Mouse (Mus musculus) MEL (cell line): ENCODE results near the gene Hsd17b3. TPM values are rescaled to one million over a fixed set of nuclear protein-coding genes. Genes with fewer than 3 reads are reported as not detected.

ENCODE experiments used
- DNase-seq: peaks from one replicate; pipeline ENCODE4 v3.0.0; 2011; ENCODE audit warnings: low read depth, low spot score
- H3K27ac ChIP-seq: 2 replicates; pipeline ENCODE4 v1.5.1; 2012; ENCODE audit warnings: low read depth, mild to moderate bottlenecking, control low read depth, low read length, moderate library complexity; ENCODE audit not compliant: control insufficient read depth
- H3K27me3 ChIP-seq, 2 experiments: fragments of 150-350 bp in 1 of 2; sonication (generic) in 1 of 2; 2 replicates each; pipeline ENCODE4 v1.6.1; 2012; ENCODE audit warnings: low read length in 2 of 2, mild to moderate bottlenecking in 2 of 2, improper control_type of control experiment in 1 of 2, moderate library complexity in 1 of 2; ENCODE audit not compliant: insufficient read depth in 2 of 2, control insufficient read depth in 1 of 2
- H3K36me3 ChIP-seq, 2 experiments: 2 replicates each; pipeline ENCODE4 v1.6.1; 2012 to 2014; ENCODE audit warnings: low read length in 2 of 2, improper control_type of control experiment in 1 of 2, inconsistent platforms in 1 of 2, mild to moderate bottlenecking in 1 of 2; ENCODE audit not compliant: insufficient read depth in 2 of 2, control insufficient read depth in 1 of 2
- H3K4me1 ChIP-seq, 2 experiments: fragments of 150-350 bp in 1 of 2; sonication (generic) in 1 of 2; 2 replicates each; pipeline ENCODE4 v1.6.1; 2012; ENCODE audit warnings: low read length in 2 of 2, improper control_type of control experiment in 1 of 2, mild to moderate bottlenecking in 1 of 2; ENCODE audit not compliant: insufficient read depth in 2 of 2, control insufficient read depth in 1 of 2
- H3K4me3 ChIP-seq, 2 experiments: fragments of 150-350 bp in 1 of 2; sonication (generic) in 1 of 2; 2 replicates each; pipeline ENCODE4 v1.5.1; 2012; ENCODE audit warnings: low read depth in 2 of 2, low read length in 2 of 2, mild to moderate bottlenecking in 2 of 2, moderate library complexity in 2 of 2, control low read depth in 1 of 2, improper control_type of control experiment in 1 of 2; ENCODE audit not compliant: control insufficient read depth in 1 of 2, insufficient read depth in 1 of 2
- H3K79me2 ChIP-seq: 2 replicates; pipeline ENCODE4 v1.6.1; 2012; ENCODE audit warnings: mild to moderate bottlenecking, low read length, moderate library complexity; ENCODE audit not compliant: control insufficient read depth, poor library complexity, insufficient read depth
- H3K9ac ChIP-seq: 2 replicates; pipeline ENCODE4 v1.6.1; 2012; ENCODE audit warnings: low read depth, mild to moderate bottlenecking, control low read depth, low read length, moderate library complexity; ENCODE audit not compliant: control insufficient read depth, poor library complexity, severe bottlenecking
- H3K9me3 ChIP-seq: fragments of 150-350 bp; sonication (generic); replicated peaks from 2 replicates; pipeline ENCODE4 v1.6.1; 2012; ENCODE audit warnings: mild to moderate bottlenecking, low read length, improper control_type of control experiment, moderate library complexity; ENCODE audit not compliant: insufficient read depth
- BHLHE40 ChIP-seq: IDR thresholded peaks from 2 replicates; pipeline ENCODE4 v1.6.1; 2012; ENCODE audit warnings: low read depth, mild to moderate bottlenecking, inconsistent platforms, low read length, improper control_type of control experiment, borderline replicate concordance
- CHD1 ChIP-seq: IDR thresholded peaks from 2 replicates; pipeline ENCODE4 v1.6.1; 2012; ENCODE audit warnings: low read depth, mild to moderate bottlenecking, inconsistent platforms, low read length, improper control_type of control experiment
- CHD2 ChIP-seq: IDR thresholded peaks from 2 replicates; pipeline ENCODE4 v1.6.1; 2011; ENCODE audit warnings: low read length, improper control_type of control experiment
- CTCF ChIP-seq, 3 experiments: IDR thresholded peaks in 2 of 3; conservative IDR thresholded peaks in 1 of 3; 2 replicates each; pipeline ENCODE4 v1.5.1; 2011 to 2012; ENCODE audit warnings: low read length in 3 of 3, low read depth in 2 of 3, mild to moderate bottlenecking in 2 of 3, improper control_type of control experiment in 1 of 3, inconsistent platforms in 1 of 3, mixed read lengths in 1 of 3, moderate library complexity in 1 of 3; ENCODE audit not compliant: control insufficient read depth in 1 of 3, insufficient read depth in 1 of 3, poor library complexity in 1 of 3, severe bottlenecking in 1 of 3
- E2F4 ChIP-seq: IDR thresholded peaks from 2 replicates; pipeline ENCODE4 v1.6.1; 2011; ENCODE audit warnings: low read depth, low read length, improper control_type of control experiment, borderline replicate concordance
- ELF1 ChIP-seq: IDR thresholded peaks from 2 replicates; pipeline ENCODE4 v1.6.1; 2014; ENCODE audit warnings: low read depth, mild to moderate bottlenecking, inconsistent platforms, low read length, improper control_type of control experiment, moderate library complexity
- ETS1 ChIP-seq: IDR thresholded peaks from 2 replicates; pipeline ENCODE4 v1.6.1; 2012; ENCODE audit warnings: low read depth, mild to moderate bottlenecking, inconsistent platforms, low read length, improper control_type of control experiment, moderate library complexity
- GATA1 ChIP-seq: IDR thresholded peaks from 2 replicates; pipeline ENCODE4 v1.6.1; 2011; ENCODE audit warnings: low read depth, low read length, improper control_type of control experiment
- HCFC1 ChIP-seq: IDR thresholded peaks from 2 replicates; pipeline ENCODE4 v1.6.1; 2012; ENCODE audit warnings: low read depth, mild to moderate bottlenecking, inconsistent platforms, low read length, improper control_type of control experiment, moderate library complexity
- KAT2A ChIP-seq: conservative IDR thresholded peaks from 2 replicates; pipeline ENCODE4 v1.6.1; 2012; ENCODE audit warnings: low read depth, low read length, improper control_type of control experiment, inconsistent platforms
- MAZ ChIP-seq: IDR thresholded peaks from 2 replicates; pipeline ENCODE4 v1.6.1; 2012; ENCODE audit warnings: low read depth, mild to moderate bottlenecking, inconsistent platforms, low read length, improper control_type of control experiment
- MEF2A ChIP-seq: IDR thresholded peaks from 2 replicates; pipeline ENCODE4 v1.6.1; 2014; ENCODE audit warnings: low read depth, mild to moderate bottlenecking, inconsistent platforms, low read length, improper control_type of control experiment; ENCODE audit not compliant: poor library complexity, insufficient replicate concordance, severe bottlenecking; ENCODE audit errors: extremely low read depth
- MYB ChIP-seq: IDR thresholded peaks from 2 replicates; pipeline ENCODE4 v1.6.1; 2011; ENCODE audit warnings: mild to moderate bottlenecking, low read depth, low read length, improper control_type of control experiment
- MYC ChIP-seq: IDR thresholded peaks from 2 replicates; pipeline ENCODE4 v1.6.1; 2011; ENCODE audit warnings: low read depth, mild to moderate bottlenecking, low read length, improper control_type of control experiment, moderate library complexity
- NRF1 ChIP-seq: IDR thresholded peaks from 2 replicates; pipeline ENCODE4 v1.6.1; 2014; ENCODE audit warnings: low read depth, mild to moderate bottlenecking, inconsistent platforms, low read length, improper control_type of control experiment, moderate library complexity; ENCODE audit not compliant: poor library complexity, insufficient read depth, severe bottlenecking
- RAD21 ChIP-seq: IDR thresholded peaks from 2 replicates; pipeline ENCODE4 v1.6.1; 2011; ENCODE audit warnings: mild to moderate bottlenecking, low read depth, low read length, improper control_type of control experiment
- SMC3 ChIP-seq: IDR thresholded peaks from 2 replicates; pipeline ENCODE4 v1.6.1; 2011; ENCODE audit warnings: low read depth, low read length, improper control_type of control experiment
- TAL1 ChIP-seq: IDR thresholded peaks from 2 replicates; pipeline ENCODE4 v1.6.1; 2012; ENCODE audit warnings: mild to moderate bottlenecking, inconsistent platforms, low read length, moderate library complexity, mixed read lengths
- TBP ChIP-seq: IDR thresholded peaks from 2 replicates; pipeline ENCODE4 v1.8.0; 2011; ENCODE audit warnings: low read depth, low read length, improper control_type of control experiment
- ZKSCAN1 ChIP-seq: IDR thresholded peaks from 2 replicates; pipeline ENCODE4 v1.6.1; 2012; ENCODE audit warnings: low read depth, mild to moderate bottlenecking, inconsistent platforms, low read length, improper control_type of control experiment, moderate library complexity
- polyA plus RNA-seq, 2 experiments: library from polyadenylated mRNA; stranded (reverse) in 1 of 2; unstranded in 1 of 2; fragments of >175 nt in 1 of 2; fragments of >200 nt in 1 of 2; gene quantifications; 2 replicates each; pipeline versions ENCODE4 v1.2.1 to v1.2.4; 2012; ENCODE audit warnings: low replicate concordance in 2 of 2, low read depth in 1 of 2; ENCODE audit not compliant: insufficient read length in 2 of 2, insufficient read depth in 1 of 2, missing spikeins in 1 of 2
- total RNA-seq: library from RNA; depleted of rRNA; stranded (reverse); fragments of 300-350 nt; gene quantifications from 2 replicates; pipeline ENCODE4 v1.2.3, GENCODE M21; 2012

The Hsd17b3 gene
- total and polyA plus RNA-seq, 3 experiments = not detected

DNA sequence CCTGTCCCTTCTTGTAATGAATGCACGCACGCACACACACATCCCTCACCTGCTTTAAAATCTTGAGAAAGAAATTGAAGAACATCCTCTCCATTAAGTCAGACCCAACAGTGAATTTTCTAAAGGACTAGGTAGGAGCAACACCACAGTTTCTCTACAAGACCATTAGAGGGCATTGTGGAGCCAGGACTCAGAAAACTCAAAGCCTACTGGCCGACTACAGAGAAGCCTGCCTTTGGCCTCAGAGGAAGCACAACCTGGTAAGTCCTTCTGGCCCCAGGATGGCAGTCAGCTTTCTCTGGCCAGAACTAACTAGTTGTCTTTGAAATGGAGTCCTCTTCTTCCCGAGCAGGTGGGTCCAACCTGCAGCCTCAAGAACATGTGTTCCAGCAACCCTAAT lies 38.1 kb downstream of the Hsd17b3 start:
- no peaks in the 10 kb centered on the region; a peak in 1 of 4 replicates for H3K27me3 ChIP-seq
- no peaks in the 10 kb centered on the region for H3K79me2 ChIP-seq
- no peaks in the 10 kb centered on the region for H3K9me3 ChIP-seq
- H3K4me3 ChIP-seq = no peak overlapping the region
- H3K9ac ChIP-seq = no peak overlapping the region
- TF ChIP-seq SMC3 (peak; percentile 13; the same call in 1 of the 2 replicates), CTCF (IDR thresholded peaks at IDR 0.05 in 2 of 3, conservative IDR thresholded peaks at IDR 0.05 in 1 of 3; ENCODE audit: control insufficient read depth in 1 of 3, insufficient read depth in 1 of 3, low read depth in 2 of 3, low read length in 3 of 3, poor library complexity in 1 of 3, severe bottlenecking in 1 of 3) (peak in 2 of 3 experiments; percentile 18 to 41; a peak in 2 of 6 replicates), NRF1 (no peak), RAD21 (peak; percentile 19), E2F4 (no peak), MAZ (no peak)
- TF ChIP-seq, all 39 proteins: peak for 3
- H3K27ac ChIP-seq = no peak overlapping the region
- H3K4me1 ChIP-seq = no peaks in the 10 kb centered on the region; a peak in 1 of 4 replicates
- peak; percentile 38 for DNase-seq
- H3K36me3 ChIP-seq = no peaks in the 10 kb centered on the region

GRCm38 (mm10) chr13:64049535-64049934 lies 39.5 kb downstream of the Hsd17b3 start:
- no peak overlapping the region for H3K9ac ChIP-seq
- TF ChIP-seq CTCF (IDR thresholded peaks at IDR 0.05 in 2 of 3, conservative IDR thresholded peaks at IDR 0.05 in 1 of 3; ENCODE audit: control insufficient read depth in 1 of 3, insufficient read depth in 1 of 3, low read depth in 2 of 3, low read length in 3 of 3, poor library complexity in 1 of 3, severe bottlenecking in 1 of 3) = no peak
- no peak for TF ChIP-seq HCFC1
- TF ChIP-seq SMC3 = no peak
- no peak for TF ChIP-seq CHD2
- no peak for TF ChIP-seq TBP
- no peak for TF ChIP-seq MYB
- no peak for TF ChIP-seq RAD21
- no peak for TF ChIP-seq GATA1
- no peak for TF ChIP-seq ELF1
- TF ChIP-seq, all 39 proteins: peak for 0
- Histone ChIP-seq H3K9me3 (no peaks in the 10 kb centered on the region), H3K79me2 (no peaks in the 10 kb centered on the region), H3K27me3 (no peaks in the 10 kb centered on the region; a peak in 1 of 4 replicates), H3K36me3 (no peaks in the 10 kb centered on the region), H3K4me3 (no peak overlapping the region), H3K4me1 (no peaks in the 10 kb centered on the region; a peak in 1 of 4 replicates), H3K27ac (no peak overlapping the region)
- peak; percentile 21 for DNase-seq

GRCm38 (mm10) chr13:64048467-64048866 lies 40.6 kb downstream of the Hsd17b3 start:
- Histone ChIP-seq H3K27me3 (no peaks in the 10 kb centered on the region; a peak in 1 of 4 replicates), H3K36me3 (no peaks in the 10 kb centered on the region), H3K4me1 (no peaks in the 10 kb centered on the region; a peak in 1 of 4 replicates), H3K9me3 (no peaks in the 10 kb centered on the region), H3K9ac (no peak overlapping the region), H3K27ac (no peak overlapping the region), H3K79me2 (no peaks in the 10 kb centered on the region), H3K4me3 (no peak overlapping the region)
- no peak for TF ChIP-seq NRF1
- no peak for TF ChIP-seq KAT2A
- TF ChIP-seq ZKSCAN1 = no peak
- no peak for TF ChIP-seq CHD1
- no peak for TF ChIP-seq CTCF (IDR thresholded peaks at IDR 0.05 in 2 of 3, conservative IDR thresholded peaks at IDR 0.05 in 1 of 3; ENCODE audit: control insufficient read depth in 1 of 3, insufficient read depth in 1 of 3, low read depth in 2 of 3, low read length in 3 of 3, poor library complexity in 1 of 3, severe bottlenecking in 1 of 3)
- no peak for TF ChIP-seq MEF2A
- no peak for TF ChIP-seq TAL1
- no peak for TF ChIP-seq TBP
- TF ChIP-seq MYC = no peak
- TF ChIP-seq BHLHE40 = no peak
- TF ChIP-seq CHD2 = no peak
- TF ChIP-seq ETS1 = no peak
- no peak for TF ChIP-seq ELF1
- no peak for DNase-seq
